Mouse (Mus musculus) midbrain, embryonic 16.5 days (tissue): Measurements from ENCODE around the gene Gbgt1. TPM values are rescaled to one million over a fixed set of nuclear protein-coding genes. Genes with fewer than 3 reads are reported as not detected.

Experiments used
- ATAC-seq: fragments of 200-750 bp; cut with Nextera tagmentation; 2 replicates; pipeline ENCODE4 v1.8.0; 2017; ENCODE audit warnings: moderate TSS enrichment
- H3K27ac ChIP-seq: fragments of 300-500 bp; sonication (generic); 2 replicates; pipeline ENCODE4 v1.5.1; 2014; ENCODE audit warnings: mild to moderate bottlenecking, low read length, mixed read lengths
- H3K27me3 ChIP-seq: fragments of 300-500 bp; sonication (generic); 2 replicates; pipeline ENCODE4 v1.6.1; 2014; ENCODE audit warnings: low read depth, low read length, mixed read lengths; ENCODE audit not compliant: control insufficient read depth, insufficient read depth
- H3K36me3 ChIP-seq: fragments of 300-500 bp; sonication (generic); 2 replicates; pipeline ENCODE4 v1.6.1; 2014; ENCODE audit warnings: mild to moderate bottlenecking, low read length, moderate library complexity, mixed read lengths; ENCODE audit not compliant: control insufficient read depth, insufficient read depth
- H3K4me1 ChIP-seq: fragments of 300-500 bp; sonication (generic); 2 replicates; pipeline ENCODE4 v1.6.1; 2014; ENCODE audit warnings: mild to moderate bottlenecking, low read length, mixed read lengths; ENCODE audit not compliant: control insufficient read depth, insufficient read depth
- H3K4me2 ChIP-seq: fragments of 300-500 bp; sonication (generic); 2 replicates; pipeline ENCODE4 v1.6.1; 2014; ENCODE audit warnings: mild to moderate bottlenecking, low read length, mixed read lengths
- H3K4me3 ChIP-seq: fragments of 300-500 bp; sonication (generic); 2 replicates; pipeline ENCODE4 v1.5.1; 2014; ENCODE audit warnings: low read depth, mild to moderate bottlenecking, low read length, moderate library complexity, mixed read lengths
- H3K9ac ChIP-seq: fragments of 300-500 bp; sonication (generic); 2 replicates; pipeline ENCODE4 v1.6.1; 2014; ENCODE audit warnings: low read depth, low read length, mixed read lengths
- H3K9me3 ChIP-seq: fragments of 300-500 bp; sonication (generic); replicated peaks from 2 replicates; pipeline ENCODE4 v1.6.1; 2014; ENCODE audit warnings: mild to moderate bottlenecking, low read length, mixed read lengths; ENCODE audit not compliant: control insufficient read depth, poor library complexity, severe bottlenecking
- WGBS: fragments of 180-500 bp; shearing (Covaris S2); extraction: QIAGEN DNeasy Blood & Tissue Kit; methylation state at CpG from one replicate; pipeline ENCODE4 v1.1.7; 2014; 5-methylcytosine and 5-hydroxymethylcytosine counted together
- polyA plus RNA-seq: library from polyadenylated mRNA; unstranded; fragments of >200 nt; fragmentation: Nextera tagmentation; extraction: Ambion mirVana; gene quantifications from 2 replicates; pipeline ENCODE4 v1.2.1, GENCODE M21; 2015

Gbgt1 gene
- polyA plus RNA-seq, 1 experiment from 2014 or later, result 1.1 TPM

- H3K9me3 ChIP-seq, result no peaks in the 10 kb centered on the region
- peak overlapping the region; percentile 72 for H3K27ac ChIP-seq
- H3K9ac ChIP-seq, result peak overlapping the region; percentile 52; the same call in 1 of the 2 replicates
- H3K4me1 ChIP-seq, result peaks cover 60% of the 10 kb centered on the region
- peaks cover 17% of the 10 kb centered on the region for H3K36me3 ChIP-seq
- no peak; the same call in 1 of the 2 replicates for ATAC-seq
- H3K27me3 ChIP-seq, result no peaks in the 10 kb centered on the region
- H3K4me3 ChIP-seq, result no peak overlapping the region
- 50% methylated on average over 1 of the region's 1 CpGs for WGBS
- H3K4me2 ChIP-seq, result no peak overlapping the region
Measured at GRCm38 (mm10) chr2:28538817-28539128, 42.1 kb downstream of the Gbgt1 start.

DNA sequence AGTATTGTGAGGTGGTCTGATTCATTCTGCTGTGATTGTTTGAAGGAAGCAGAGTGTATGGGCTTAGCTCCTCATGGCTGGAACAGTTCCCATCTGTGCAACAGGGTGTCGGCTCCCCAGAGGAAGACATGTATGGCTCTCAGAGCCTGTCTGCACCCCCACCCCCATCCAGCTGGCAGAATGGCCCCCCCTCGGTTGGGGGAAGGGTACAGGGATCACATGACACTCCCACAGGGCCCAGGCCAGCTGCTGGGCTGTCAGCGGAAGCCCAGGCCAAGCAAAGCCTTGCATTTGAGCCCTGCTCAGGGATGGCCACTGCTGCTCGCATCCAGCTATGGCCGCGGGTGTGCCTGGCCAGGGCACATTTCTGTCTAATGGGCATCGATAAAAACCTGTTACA is 42.5 kb downstream of the Gbgt1 start:
- H3K4me2 ChIP-seq, result 0 out of 2 replicates have a peak overlapping the region, but pooled peaks have one; percentile 3
- H3K9me3 ChIP-seq, result no peaks in the 10 kb centered on the region
- H3K4me1 ChIP-seq, result peaks cover 56% of the 10 kb centered on the region
- H3K36me3 ChIP-seq, result peaks cover 22% of the 10 kb centered on the region
- peak overlapping the region; percentile 52; the same call in 1 of the 2 replicates for H3K9ac ChIP-seq
- H3K4me3 ChIP-seq, result no peak overlapping the region
- 21% methylated on average over 7 of the region's 7 CpGs for WGBS
- H3K27ac ChIP-seq, result peak overlapping the region; percentile 72
- ATAC-seq, result peak; percentile 16; the same call in 1 of the 2 replicates
- H3K27me3 ChIP-seq, result no peaks in the 10 kb centered on the region

GRCm38 (mm10) chr2:28539949-28540348 is 43.3 kb downstream of the Gbgt1 start:
- Histone ChIP-seq H3K36me3 (peaks cover 29% of the 10 kb centered on the region), H3K4me1 (peaks cover 48% of the 10 kb centered on the region), H3K9ac (0 out of 2 replicates have a peak overlapping the region, but pooled peaks have one; percentile 52), H3K4me3 (no peak overlapping the region), H3K27me3 (no peaks in the 10 kb centered on the region), H3K27ac (peak overlapping the region; percentile 72; the same call in 1 of the 2 replicates), H3K4me2 (no peak overlapping the region), H3K9me3 (no peaks in the 10 kb centered on the region)
- no peak for ATAC-seq
- 77% methylated on average over 2 of the region's 2 CpGs for WGBS

- Histone ChIP-seq H3K4me2 (no peak overlapping the region), H3K36me3 (peaks cover 35% of the 10 kb centered on the region), H3K4me3 (no peak overlapping the region), H3K27me3 (no peaks in the 10 kb centered on the region), H3K9me3 (no peaks in the 10 kb centered on the region), H3K9ac (no peak overlapping the region), H3K27ac (no peak overlapping the region), H3K4me1 (peaks cover 41% of the 10 kb centered on the region)
- ATAC-seq, result no peak
- WGBS, result 80% methylated on average over 8 of the region's 8 CpGs
Measured at GRCm38 (mm10) chr2:28540587-28541227, 44.0 kb downstream of the Gbgt1 start.

DNA sequence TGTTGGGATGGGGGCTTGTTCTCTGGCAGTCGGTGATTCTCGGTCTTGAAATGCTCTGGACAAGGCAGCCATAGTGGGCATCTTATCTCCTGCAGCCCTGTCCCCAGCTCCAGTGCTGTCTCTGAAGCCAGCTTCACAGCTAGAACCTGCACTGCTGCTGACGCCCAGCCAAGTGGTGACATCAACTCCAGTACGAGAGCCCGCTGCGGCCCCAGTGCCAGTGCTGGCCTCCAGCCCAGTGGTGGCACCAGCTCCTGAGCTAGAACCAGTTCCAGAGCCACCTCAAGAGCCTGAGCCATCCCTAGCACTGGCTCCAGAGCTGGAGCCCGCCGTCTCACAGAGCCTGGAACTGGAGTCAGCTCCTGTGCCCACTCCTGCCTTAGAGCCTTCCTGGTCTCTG is 47.2 kb downstream of the Gbgt1 start:
- ATAC-seq, result no peak
- peaks cover 56% of the 10 kb centered on the region for H3K36me3 ChIP-seq
- 92% methylated on average over 8 of the region's 8 CpGs for WGBS

DNA sequence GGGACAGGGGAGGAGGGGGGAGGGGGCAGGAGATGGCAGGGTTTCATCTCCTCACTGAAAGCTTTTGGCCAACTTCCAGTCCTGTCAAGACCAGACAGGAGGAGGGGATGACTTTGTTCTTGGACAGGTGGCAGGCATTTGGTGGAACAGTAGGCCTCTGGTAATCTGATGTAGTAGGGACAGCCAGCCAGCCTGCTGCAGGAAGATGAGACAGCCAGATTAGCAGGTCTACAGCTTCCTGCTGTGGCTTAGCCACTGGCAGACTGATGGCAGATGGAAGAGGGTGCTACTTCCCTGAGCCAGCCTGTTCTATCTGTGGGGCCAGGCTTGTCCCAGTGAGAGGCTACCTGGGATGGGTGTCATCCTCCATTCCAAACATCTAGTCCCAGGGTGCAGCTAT is 49.3 kb downstream of the Gbgt1 start:
- Histone ChIP-seq H3K4me2 (no peak overlapping the region), H3K4me1 (no peaks in the 10 kb centered on the region), H3K27ac (no peak overlapping the region), H3K27me3 (no peaks in the 10 kb centered on the region), H3K9me3 (no peaks in the 10 kb centered on the region), H3K9ac (no peak overlapping the region), H3K36me3 (peaks cover 75% of the 10 kb centered on the region), H3K4me3 (no peak overlapping the region)
- no peak for ATAC-seq

More for the DNA sequence above, 47.2 kb downstream of the Gbgt1 start:
- H3K9me3 ChIP-seq, result no peaks in the 10 kb centered on the region
- H3K27me3 ChIP-seq, result no peaks in the 10 kb centered on the region
- no peak overlapping the region for H3K4me3 ChIP-seq
- no peak overlapping the region for H3K9ac ChIP-seq
- no peak overlapping the region for H3K27ac ChIP-seq
- no peak overlapping the region for H3K4me2 ChIP-seq
- peaks cover 13% of the 10 kb centered on the region for H3K4me1 ChIP-seq

GRCm38 (mm10) chr2:28546560-28546959 is 49.9 kb downstream of the Gbgt1 start:
- 70% methylated on average over 6 of the region's 6 CpGs for WGBS
- no peak for ATAC-seq
- no peak overlapping the region; the same call in 1 of the 2 replicates for H3K27ac ChIP-seq

DNA sequence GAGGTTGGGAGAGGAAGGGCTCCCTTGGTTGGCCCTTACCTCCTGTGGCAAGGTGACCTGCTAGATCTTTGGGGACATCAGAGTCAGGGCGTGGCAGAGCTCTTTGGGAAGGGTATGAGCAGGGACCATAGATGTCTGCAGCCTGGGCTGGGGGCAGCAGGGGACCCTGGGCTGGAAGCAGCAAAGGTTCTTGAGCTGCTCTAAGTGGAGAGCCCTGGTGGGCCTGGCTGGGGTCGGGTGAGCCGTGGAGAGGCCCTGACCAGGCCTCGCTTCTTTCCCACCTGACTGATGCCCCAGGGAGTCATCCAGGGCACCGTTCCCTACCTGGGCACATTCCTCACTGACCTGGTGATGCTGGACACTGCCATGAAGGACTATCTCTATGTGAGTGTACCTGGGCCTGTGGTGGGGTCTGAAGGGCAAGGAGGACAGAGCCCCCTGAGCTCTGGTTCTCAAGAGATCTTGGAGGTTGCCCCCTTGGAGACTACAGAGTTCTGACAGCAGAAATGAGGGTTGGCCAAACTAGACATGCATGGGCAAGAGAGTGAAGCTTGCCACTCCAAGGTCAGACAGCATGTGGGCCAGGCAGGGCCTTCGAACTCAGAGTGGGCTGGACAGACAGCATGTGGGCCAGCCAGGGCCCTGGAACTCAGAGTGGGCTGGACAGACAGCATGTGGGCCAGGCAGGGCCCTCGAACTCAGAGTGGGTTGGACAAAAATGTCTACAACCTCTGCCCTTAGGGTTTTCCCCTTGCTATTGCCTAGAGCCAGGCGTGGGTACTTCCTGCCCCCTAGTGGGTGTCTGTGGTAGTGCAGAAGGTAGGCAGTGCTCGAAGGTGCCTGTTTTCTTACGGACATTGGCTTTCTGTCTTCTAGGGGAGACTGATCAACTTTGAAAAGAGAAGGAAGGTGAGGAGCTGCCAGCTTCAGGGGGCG is 50.8 kb downstream of the Gbgt1 start:
- H3K27ac ChIP-seq, result no peak overlapping the region
- no peaks in the 10 kb centered on the region for H3K4me1 ChIP-seq
- no peaks in the 10 kb centered on the region for H3K9me3 ChIP-seq
- ATAC-seq, result peak; percentile 12; the same call in 1 of the 2 replicates
- H3K4me2 ChIP-seq, result no peak overlapping the region
- 54% methylated on average over 11 of the region's 11 CpGs for WGBS
- no peaks in the 10 kb centered on the region for H3K27me3 ChIP-seq
- no peak overlapping the region for H3K4me3 ChIP-seq
- no peak overlapping the region for H3K9ac ChIP-seq
- peaks cover 83% of the 10 kb centered on the region for H3K36me3 ChIP-seq

More at GRCm38 (mm10) chr2:28546560-28546959, 49.9 kb downstream of the Gbgt1 start:
- no peak overlapping the region for H3K4me3 ChIP-seq
- no peaks in the 10 kb centered on the region for H3K4me1 ChIP-seq
- no peaks in the 10 kb centered on the region for H3K27me3 ChIP-seq
- H3K36me3 ChIP-seq, result peaks cover 79% of the 10 kb centered on the region
- no peak overlapping the region for H3K9ac ChIP-seq
- H3K4me2 ChIP-seq, result no peak overlapping the region
- H3K9me3 ChIP-seq, result no peaks in the 10 kb centered on the region

- no peak overlapping the region for H3K27ac ChIP-seq
- no peak overlapping the region for H3K4me3 ChIP-seq
- no peak for ATAC-seq
- H3K4me1 ChIP-seq, result no peaks in the 10 kb centered on the region
- no peaks in the 10 kb centered on the region for H3K27me3 ChIP-seq
- H3K9ac ChIP-seq, result no peak overlapping the region
- WGBS, result 92% methylated on average over 13 of the region's 13 CpGs
- no peaks in the 10 kb centered on the region for H3K9me3 ChIP-seq
- no peak overlapping the region for H3K4me2 ChIP-seq
- peaks cover 76% of the 10 kb centered on the region for H3K36me3 ChIP-seq
Measured at GRCm38 (mm10) chr2:28549157-28549556, 52.5 kb downstream of the Gbgt1 start.
